Mouse (Mus musculus) mature B cell (primary cell): ENCODE results near the gene Camsap1.

Experiments used
- in situ Hi-C: fragments of 300-500 bp; cut with MboI; formaldehyde crosslinking; loops from 2 replicates; pipeline ENCODE4 v1.14.3; 2019

The Camsap1 gene

GRCm38 (mm10) chr2:25884756-25885155 lies 98.3 kb downstream of the Camsap1 start:
- in situ Hi-C loops, result no loop called here

DNA sequence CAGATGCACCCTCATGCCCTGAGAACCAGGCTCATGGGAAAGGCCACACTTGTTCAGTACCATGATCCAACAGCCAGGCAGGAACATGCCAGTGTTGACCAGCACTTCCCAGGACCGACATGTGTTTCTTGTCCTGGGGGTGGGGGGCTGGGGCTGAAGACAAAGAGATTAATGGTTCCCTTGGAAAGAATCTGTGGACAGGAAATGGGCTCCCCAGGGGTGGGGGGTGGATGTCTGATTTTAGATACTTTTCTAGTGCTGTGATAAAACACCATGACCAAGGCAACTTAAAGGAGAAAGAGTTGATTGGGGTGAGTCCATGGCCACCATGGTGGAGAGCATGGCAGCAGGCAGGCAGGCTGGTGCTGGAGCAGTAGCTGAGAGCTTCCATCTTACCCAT lies 100.8 kb downstream of the Camsap1 start:
- in situ Hi-C loops, result no loop called here

- in situ Hi-C loops, result no loop called here
These were observed 104.0 kb downstream of the Camsap1 start for GRCm38 (mm10) chr2:25879061-25879460.

- in situ Hi-C loops, result no loop called here
These were observed 104.6 kb downstream of the Camsap1 start for GRCm38 (mm10) chr2:25878516-25878915.

GRCm38 (mm10) chr2:25877736-25878268 lies 105.3 kb downstream of the Camsap1 start:
- in situ Hi-C loops, result no loop called here

DNA sequence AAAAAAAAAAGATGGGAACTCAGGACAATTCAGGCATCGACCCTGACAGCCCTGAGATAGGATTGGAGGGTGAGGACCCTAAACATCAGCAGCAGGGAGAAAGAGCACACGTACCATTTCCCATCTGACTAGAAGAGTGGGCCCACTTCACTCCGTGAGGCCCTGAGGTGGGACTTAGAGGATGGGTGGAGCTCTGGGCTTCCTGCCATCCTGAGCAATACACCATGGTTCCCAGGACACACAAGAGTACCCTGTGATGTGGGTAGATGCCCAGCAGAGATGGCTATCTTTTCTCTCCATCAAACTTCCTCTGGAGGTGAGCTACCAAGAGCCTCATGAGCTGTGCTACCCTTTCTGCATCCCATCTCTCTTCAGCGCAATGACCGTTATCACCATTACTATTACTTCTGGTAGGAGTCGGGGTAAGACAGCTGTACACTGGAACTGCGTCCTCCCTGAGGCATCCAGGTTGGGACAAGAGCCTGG lies 105.8 kb downstream of the Camsap1 start:
- in situ Hi-C loops, result no loop called here
